ENCODE assay signal across 8 mouse cellular contexts in the genomic region with DNA sequence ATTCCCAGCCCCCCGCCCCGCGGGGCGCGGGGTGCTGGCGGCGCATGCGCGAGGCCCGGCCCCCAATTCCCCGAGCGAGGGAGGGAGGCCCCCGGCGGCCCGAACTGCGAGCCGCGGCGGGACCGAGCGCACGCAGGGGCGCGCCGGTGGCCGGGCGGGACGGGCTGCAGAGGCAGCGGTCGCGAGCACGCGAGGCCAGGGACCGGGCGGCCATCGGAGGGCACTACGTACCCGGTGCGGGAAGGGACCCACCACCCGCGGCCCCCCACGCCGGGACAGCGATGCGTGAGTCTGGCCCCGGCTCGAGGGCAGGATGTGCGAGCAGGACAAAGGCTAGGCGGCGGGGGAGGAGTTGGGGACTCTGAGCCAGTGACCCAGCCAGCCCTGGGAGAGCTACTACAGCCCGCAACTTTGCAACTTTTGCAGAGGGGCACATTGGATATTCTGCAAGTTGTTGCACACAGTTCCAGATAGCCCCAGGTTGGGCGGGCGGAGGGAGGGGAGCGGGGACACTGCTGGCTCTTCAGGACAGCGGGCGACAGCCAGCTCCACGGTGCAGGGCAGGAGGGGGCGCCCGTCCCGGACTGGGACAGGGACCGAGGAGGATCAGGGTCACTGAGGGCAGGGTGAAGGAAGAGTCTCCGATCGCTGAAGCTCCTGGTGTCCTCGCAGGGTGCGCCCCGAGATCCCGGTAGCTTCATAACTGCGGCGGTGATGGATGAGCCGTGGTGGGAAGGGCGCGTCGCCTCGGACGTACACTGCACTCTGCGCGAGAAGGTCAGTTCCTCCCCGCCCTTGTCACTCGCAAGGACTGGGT. TPM values are rescaled to one million over a fixed set of nuclear protein-coding genes. Genes with fewer than 3 reads are reported as not detected.
DNase-seq lines count a peak whose midpoint lies in the region; ATAC-seq and TF ChIP-seq lines count a peak whose summit lies in the region.

A gene (plus strand): TSS at position 102 of the 817 bp plus-strand sequence.

- H3K4me1 ChIP-seq in embryonic facial prominence, embryonic 13.5 days = peaks cover 15% of the 10 kb centered on the region
- peaks cover 39% of the 10 kb centered on the region for H3K4me1 ChIP-seq in heart, embryonic 13.5 days
- H3K4me1 ChIP-seq in kidney, embryonic 15.5 days = peaks cover 39% of the 10 kb centered on the region
- H3K4me1 ChIP-seq in lung, embryonic 14.5 days (ENCODE audit: insufficient read depth) = peaks cover 9% of the 10 kb centered on the region; the same call in 1 of the 2 replicates

- peak within 1 kb of the TSS; percentile 78 for H3K27ac ChIP-seq in embryonic facial prominence, embryonic 13.5 days
- peak within 1 kb of the TSS; percentile 90 for H3K27ac ChIP-seq in heart, embryonic 13.5 days (replicated peaks)
- peak within 1 kb of the TSS; percentile 96 for H3K27ac ChIP-seq in kidney, embryonic 15.5 days
- H3K27ac ChIP-seq in lung, embryonic 14.5 days (ENCODE audit: low read depth) = peak within 1 kb of the TSS; percentile 86

- H3K9me3 ChIP-seq in embryonic facial prominence, embryonic 13.5 days = no peaks in the 10 kb centered on the region
- H3K9me3 ChIP-seq in heart, embryonic 13.5 days = no peaks in the 10 kb centered on the region
- H3K9me3 ChIP-seq in kidney, embryonic 15.5 days (replicated peaks) = no peaks in the 10 kb centered on the region
- no peaks in the 10 kb centered on the region for H3K9me3 ChIP-seq in lung, embryonic 14.5 days (ENCODE audit: low read depth, low read length)

- H3K4me2 ChIP-seq in embryonic facial prominence, embryonic 13.5 days = peak within 1 kb of the TSS; percentile 85
- H3K4me2 ChIP-seq in heart, embryonic 13.5 days = peak within 1 kb of the TSS; percentile 82
- H3K4me2 ChIP-seq in kidney, embryonic 15.5 days = peak within 1 kb of the TSS; percentile 84
- H3K4me2 ChIP-seq in lung, embryonic 14.5 days = peak within 1 kb of the TSS; percentile 88

- DNase-seq in CD4-positive helper T cell, adult 2 months (ENCODE audit: low read depth, low spot score) = peak; percentile 11
- DNase-seq in adrenal gland, postnatal 4 days (ENCODE audit: low spot score in 2 of 2) = peak; percentile 41 to 53
- DNase-seq in lung, embryonic 14.5 days = peak; percentile 90
- DNase-seq in thymus, postnatal 14 days = peak; percentile 89

- peak within 1 kb of the TSS; percentile 91 for H3K9ac ChIP-seq in embryonic facial prominence, embryonic 13.5 days
- peak within 1 kb of the TSS; percentile 95 for H3K9ac ChIP-seq in heart, embryonic 13.5 days
- peak within 1 kb of the TSS; percentile 89 for H3K9ac ChIP-seq in kidney, embryonic 15.5 days
- H3K9ac ChIP-seq in lung, embryonic 14.5 days = peak within 1 kb of the TSS; percentile 89

- H3K36me3 ChIP-seq in embryonic facial prominence, embryonic 13.5 days = peaks cover 14% of the 10 kb centered on the region
- peaks cover 28% of the 10 kb centered on the region for H3K36me3 ChIP-seq in heart, embryonic 13.5 days
- H3K36me3 ChIP-seq in kidney, embryonic 15.5 days = peaks cover 26% of the 10 kb centered on the region
- peaks cover 31% of the 10 kb centered on the region for H3K36me3 ChIP-seq in lung, embryonic 14.5 days (ENCODE audit: insufficient read depth)

- peak; percentile 54 for TF ChIP-seq CTCF in lung, embryonic 14.5 days (IDR thresholded peaks at IDR 0.05; ENCODE audit: low read depth)

- no peaks in the 10 kb centered on the region for H3K27me3 ChIP-seq in embryonic facial prominence, embryonic 13.5 days
- H3K27me3 ChIP-seq in heart, embryonic 13.5 days (replicated peaks) = no peaks in the 10 kb centered on the region
- H3K27me3 ChIP-seq in kidney, embryonic 15.5 days = no peaks in the 10 kb centered on the region
- no peaks in the 10 kb centered on the region for H3K27me3 ChIP-seq in lung, embryonic 14.5 days (ENCODE audit: insufficient read depth, low read length)

- under 1% methylated on average over 78 of the region's 79 CpGs for WGBS in embryonic facial prominence, embryonic 13.5 days
- under 1% methylated on average over 74 of the region's 79 CpGs for WGBS in heart, embryonic 13.5 days
- under 1% methylated on average over 76 of the region's 79 CpGs for WGBS in kidney, embryonic 15.5 days
- WGBS in lung, embryonic 14.5 days = under 1% methylated on average over 79 of the region's 79 CpGs

- peak within 1 kb of the TSS; percentile 88 for H3K4me3 ChIP-seq in embryonic facial prominence, embryonic 13.5 days
- H3K4me3 ChIP-seq in heart, embryonic 13.5 days = peak within 1 kb of the TSS; percentile 82
- H3K4me3 ChIP-seq in kidney, embryonic 15.5 days (replicated peaks) = peak within 1 kb of the TSS; percentile 87
- H3K4me3 ChIP-seq in lung, embryonic 14.5 days (ENCODE audit: low read depth, low read length) = peak within 1 kb of the TSS; percentile 86

- peak; percentile 86 for ATAC-seq in embryonic facial prominence, embryonic 13.5 days (ENCODE audit: insufficient number of reproducible peaks, insufficient read depth, low FRiP score, low TSS enrichment, low read depth)
- ATAC-seq in heart, embryonic 13.5 days (ENCODE audit: extremely low read depth, insufficient number of reproducible peaks, low FRiP score, low TSS enrichment) = peak; percentile 73; the same call in 1 of the 2 replicates
- peak; percentile 86 for ATAC-seq in kidney, embryonic 15.5 days (replicated peaks; ENCODE audit: low FRiP score)
- peak; percentile 91 for ATAC-seq in lung, embryonic 14.5 days (ENCODE audit: insufficient read depth)
- ATAC-seq in neutrophil, adult 5-6 weeks (ENCODE audit: extremely low read depth, insufficient number of reproducible peaks, low FRiP score, poor library complexity, severe bottlenecking) = peak; percentile 40; the same call in 1 of the 2 replicates

RNA-seq across cellular contexts. Expression of the gene that starts here (rescaled TPM):
- total RNA-seq in adrenal gland, postnatal 4 days (2021) = 10 to 100 TPM; 10.2 to 16.2 TPM
- 13.7 and 14.2 TPM in 2 replicates for polyA plus RNA-seq in embryonic facial prominence, embryonic 13.5 days (2015; fragmentation: Nextera tagmentation; extraction: Ambion mirVana)
- 15.7 and 20.7 TPM in 2 replicates for polyA plus RNA-seq in heart, embryonic 13.5 days (2015; fragmentation: Nextera tagmentation; extraction: Ambion mirVana)
- 27.0 and 29.2 TPM in 2 replicates for polyA plus RNA-seq in kidney, embryonic 15.5 days (2015; fragmentation: Nextera tagmentation; extraction: Ambion mirVana)
- polyA plus RNA-seq in lung, embryonic 14.5 days (2014; fragmentation: Nextera tagmentation; extraction: Ambion mirVana) = 28.1 and 32.9 TPM in 2 replicates
- not detected in 2 replicates for total RNA-seq in neutrophil, adult 5-6 weeks (2017)

Comparison
In these comparisons a context has a peak if more than half of its experiments do, and no peak if none do; other contexts are left out.
1. Peak in every context shown above with its lines: DNase-seq, ATAC-seq, H3K4me3 ChIP-seq and H3K27ac ChIP-seq.
2. RNA of the gene that starts here (total RNA-seq): 10.2 to 16.2 TPM in adrenal gland, postnatal 4 days; not detected in neutrophil, adult 5-6 weeks; every median in the first group is over 10 times any median in the second.
3. Peak in ATAC-seq in neutrophil, adult 5-6 weeks; RNA of the gene not detected or under 1 TPM.
4. DNase-seq: peak in every context shown above with its lines; median percentile 90 in lung, embryonic 14.5 days; 89 in thymus, postnatal 14 days; 47 in adrenal gland, postnatal 4 days; 11 in CD4-positive helper T cell, adult 2 months.
5. ATAC-seq: peak in every context shown above with its lines; median percentile 91 in lung, embryonic 14.5 days; 86 in embryonic facial prominence, embryonic 13.5 days; 86 in kidney, embryonic 15.5 days; 73 in heart, embryonic 13.5 days; 40 in neutrophil, adult 5-6 weeks.